Mouse (Mus musculus) embryo, embryonic 10 days (tissue): ENCODE data around the gene Metap2.
"Not testable (repeated sequence)": the region's sequence is repeated elsewhere in the genome, so short reads cannot be mapped to it uniquely, and the experiment has no call there.

Experiments used
- DNase-seq: peaks from one replicate; pipeline ENCODE4 v3.0.0-alpha.2; 2015; ENCODE audit warnings: low spot score

The Metap2 gene

GRCm38 (mm10) chr10:93835115-93835514 is 61.8 kb downstream of the Metap2 start:
- not testable (repeated sequence) for DNase-seq

GRCm38 (mm10) chr10:93834394-93834745 is 62.5 kb downstream of the Metap2 start:
- no peak for DNase-seq

GRCm38 (mm10) chr10:93833699-93834393 is 63.0 kb downstream of the Metap2 start:
- peak; percentile 96 for DNase-seq

DNA sequence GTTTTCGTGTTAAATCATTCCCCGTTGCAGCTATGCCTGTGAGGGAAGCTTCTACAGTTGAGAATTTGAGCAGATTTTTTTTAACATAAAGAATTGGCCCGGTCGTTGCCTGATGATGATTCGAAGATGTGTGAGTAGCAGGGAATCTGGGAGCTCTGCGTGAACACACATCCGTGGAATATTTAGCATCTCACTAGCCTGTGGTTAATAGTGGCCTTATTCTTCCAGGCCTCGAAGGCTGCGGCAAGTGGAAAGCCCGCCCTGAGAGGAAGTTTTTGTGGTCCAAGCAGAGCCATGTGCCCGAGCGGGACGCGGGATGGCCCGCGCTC is 63.6 kb downstream of the Metap2 start:
- no peak for DNase-seq

DNA sequence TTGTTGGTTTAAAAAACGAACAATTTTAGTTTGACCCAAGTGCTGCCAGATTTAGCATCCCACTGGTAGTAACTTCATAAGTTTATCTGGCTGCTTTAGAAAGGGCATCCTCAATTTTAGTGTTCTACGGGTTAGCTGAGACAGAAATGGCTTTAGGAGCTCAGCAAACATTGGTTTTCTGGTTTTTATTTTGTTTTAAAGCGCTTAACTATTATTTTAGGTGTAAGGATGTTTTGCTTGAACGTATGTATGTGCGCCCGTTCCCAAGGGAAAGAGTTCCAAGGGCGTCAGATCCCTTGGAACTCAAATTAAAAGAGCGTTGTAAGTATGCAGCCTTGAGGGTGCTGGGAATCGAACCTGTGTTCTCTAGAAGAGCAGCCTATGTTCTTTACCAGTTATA is 64.1 kb downstream of the Metap2 start:
- no peak for DNase-seq

DNA sequence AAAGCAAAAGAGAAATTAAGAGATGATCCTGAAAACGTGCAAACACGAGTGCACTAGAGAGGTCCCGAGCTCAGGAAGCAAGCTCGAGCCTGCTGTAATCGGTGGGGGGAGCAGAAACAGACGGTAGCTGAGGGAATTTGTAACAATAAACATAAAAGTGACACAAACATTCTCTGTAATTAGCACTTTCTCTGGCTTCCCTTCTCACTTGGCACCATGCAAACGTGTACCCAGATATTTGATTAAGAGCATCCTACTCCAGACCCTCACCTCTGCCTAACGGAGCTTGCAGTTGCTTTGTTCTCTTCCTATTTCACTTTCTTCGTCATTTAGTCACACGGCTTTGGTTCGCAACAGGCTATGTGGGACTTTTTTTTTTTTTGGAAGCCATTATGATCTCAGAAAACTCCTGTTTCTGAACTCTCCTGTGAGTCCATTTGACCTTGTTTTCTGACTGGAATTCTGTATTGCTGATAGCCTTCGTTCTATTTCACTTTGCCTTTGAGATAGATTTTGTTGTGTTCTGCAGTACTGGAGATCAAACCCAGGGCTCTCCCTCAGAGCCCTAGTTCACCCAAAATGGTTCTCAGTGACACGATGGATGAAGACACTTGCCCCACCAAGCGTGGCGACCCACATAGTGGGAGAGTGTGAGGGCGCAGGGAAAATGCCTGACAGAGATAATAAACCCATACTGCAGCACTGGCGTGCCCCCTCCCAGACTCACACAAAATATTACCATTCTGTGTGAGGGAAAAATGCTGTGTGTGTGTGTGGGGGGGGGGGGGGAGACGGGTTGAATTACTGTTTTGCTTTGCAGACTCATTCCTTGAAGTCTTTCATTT is 64.9 kb downstream of the Metap2 start:
- no peak for DNase-seq

GRCm38 (mm10) chr10:93830931-93831729 is 65.8 kb downstream of the Metap2 start, which contains the start of gene Usp44:
Usp44 (plus strand) TSS chr10:93831555.
- DNase-seq: peak; percentile 47

DNA sequence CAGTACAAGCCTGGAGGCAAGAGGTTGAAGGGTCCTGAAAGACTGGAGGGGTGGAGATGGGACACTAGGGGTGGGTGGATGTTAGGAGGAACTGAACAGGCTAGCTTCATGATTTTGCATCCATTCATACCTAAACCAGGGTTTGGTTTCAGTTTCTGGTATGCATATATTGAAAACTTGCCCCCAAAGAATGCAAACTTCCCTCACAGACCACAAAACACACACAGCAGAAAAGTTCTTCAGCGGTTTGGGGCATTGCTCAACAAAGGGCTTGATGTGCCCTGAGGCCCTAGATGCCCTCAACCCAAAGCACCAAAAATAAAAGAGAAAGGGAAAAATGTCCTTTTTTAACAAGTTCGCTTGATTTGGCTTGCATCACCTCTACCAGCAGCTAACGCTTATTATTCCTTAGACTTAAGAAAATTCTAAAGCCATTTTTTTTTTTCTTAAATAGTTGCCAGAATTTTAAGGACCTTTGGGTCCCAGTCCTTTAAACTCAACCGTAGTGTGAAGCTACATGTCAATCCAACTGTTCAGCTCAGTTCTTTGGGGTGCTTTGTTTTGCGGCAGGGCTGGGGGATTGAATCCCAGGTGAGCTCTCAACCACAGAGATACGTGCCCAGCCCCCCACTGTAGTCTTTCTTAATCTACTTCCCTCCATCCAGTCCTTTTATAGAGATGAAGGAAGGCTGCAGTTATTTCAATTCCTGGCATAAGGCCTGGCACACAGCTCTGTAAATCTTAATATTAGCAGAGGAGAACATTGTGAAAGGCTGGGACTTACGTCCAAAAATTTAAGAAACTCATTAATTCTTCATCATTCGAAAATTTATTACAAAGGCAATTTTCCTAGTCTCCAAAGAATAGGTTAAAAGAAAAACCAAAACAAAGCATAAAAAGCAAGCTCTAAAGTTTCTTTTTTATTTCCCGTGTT is 66.7 kb downstream of the Metap2 start:
- no peak for DNase-seq

- DNase-seq: peak; percentile 84
Observed at GRCm38 (mm10) chr10:93818661-93819060, 78.2 kb downstream of the Metap2 start.

DNA sequence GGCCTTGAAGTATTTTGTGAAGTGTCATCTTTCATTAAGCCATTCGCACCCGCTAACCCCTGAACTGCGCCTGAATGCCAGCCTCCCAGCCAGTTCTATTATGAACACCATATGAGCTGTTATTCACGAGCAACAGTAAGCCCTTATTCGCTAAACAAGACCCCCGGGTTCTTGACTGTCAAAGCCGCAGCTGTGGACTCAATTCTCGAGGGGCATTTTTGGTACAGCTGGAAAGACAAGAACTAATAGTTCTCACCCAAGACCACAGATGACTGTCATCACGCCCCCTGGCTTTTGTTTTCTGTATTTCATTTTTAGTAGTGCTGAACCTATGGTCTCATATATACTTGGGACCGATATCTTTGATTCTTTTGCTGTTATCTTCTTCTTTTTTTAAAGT is 83.1 kb downstream of the Metap2 start:
- no peak for DNase-seq

- DNase-seq: peak; percentile 80
Observed at GRCm38 (mm10) chr10:93812774-93813415, 84.0 kb downstream of the Metap2 start.

GRCm38 (mm10) chr10:93812098-93812497 is 84.8 kb downstream of the Metap2 start:
- DNase-seq: no peak

DNA sequence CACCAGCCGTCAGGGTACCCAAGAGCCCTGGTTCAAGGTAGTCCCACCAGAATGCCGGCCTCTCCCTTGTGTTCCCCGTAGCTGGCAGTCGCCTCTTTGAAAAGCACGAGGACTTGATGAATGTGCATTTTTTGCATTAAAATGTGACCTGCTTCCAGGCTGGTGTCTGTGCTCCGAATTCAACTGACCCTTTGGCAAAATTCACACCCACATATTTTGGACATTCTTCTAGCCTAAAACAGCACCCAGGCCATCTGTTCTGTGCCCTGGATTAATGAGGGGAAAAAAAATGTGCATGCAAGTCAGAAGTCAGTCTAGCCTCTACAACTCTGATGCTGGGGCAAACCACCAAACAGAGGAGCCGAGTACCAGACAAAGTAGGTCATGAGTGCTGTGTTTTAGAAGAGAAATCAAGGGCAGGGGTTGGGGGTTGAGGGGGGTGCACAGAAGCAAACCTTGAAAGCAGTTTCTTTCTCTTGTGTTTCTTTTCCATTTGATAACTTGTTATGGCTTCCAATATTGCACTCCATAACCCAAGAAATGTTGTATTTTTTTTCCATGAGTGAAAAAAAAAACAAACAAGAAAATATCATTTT is 86.2 kb downstream of the Metap2 start:
- DNase-seq: no peak

GRCm38 (mm10) chr10:93809438-93809837 is 87.5 kb downstream of the Metap2 start:
- DNase-seq: not testable (repeated sequence)
